Mouse (Mus musculus): ENCODE results near the gene Dop1b. TPM values are rescaled to one million over a fixed set of nuclear protein-coding genes. Genes with fewer than 3 reads are reported as not detected.

The Dop1b gene
- polyA plus RNA-seq, 1 experiment from 2014 or later, result 40.3 TPM

GRCm38 (mm10) chr16:93742903-93743302 lies 31.2 kb downstream of the Dop1b start:
- ATAC-seq (ENCODE audit: low FRiP score, low TSS enrichment), result no peak
- Histone ChIP-seq H3K27ac (replicated peaks; ENCODE audit: low read depth, low read length) (no peak overlapping the region), H3K9me3 (ENCODE audit: control insufficient read depth, low read length) (no peaks in the 10 kb centered on the region), H3K4me1 (ENCODE audit: control insufficient read depth, insufficient read depth, low read length) (no peaks in the 10 kb centered on the region), H3K9ac (replicated peaks; ENCODE audit: low read length) (no peak overlapping the region), H3K27me3 (ENCODE audit: control insufficient read depth, insufficient read depth, low read length) (no peaks in the 10 kb centered on the region), H3K36me3 (ENCODE audit: control insufficient read depth, insufficient read depth, low read length) (peaks cover 36% of the 10 kb centered on the region), H3K4me3 (replicated peaks; ENCODE audit: low read depth, low read length) (no peak overlapping the region), H3K4me2 (ENCODE audit: low read length) (no peak overlapping the region)
- 53% methylated on average over 1 of the region's 1 CpGs for WGBS
- DNase-seq, result no peak

- H3K4me3 ChIP-seq (replicated peaks; ENCODE audit: low read depth, low read length), result no peak overlapping the region
- 84% methylated on average over 5 of the region's 5 CpGs for WGBS
- H3K36me3 ChIP-seq (ENCODE audit: control insufficient read depth, insufficient read depth, low read length), result peaks cover 40% of the 10 kb centered on the region
- no peaks in the 10 kb centered on the region for H3K27me3 ChIP-seq (ENCODE audit: control insufficient read depth, insufficient read depth, low read length)
- no peak overlapping the region for H3K27ac ChIP-seq (replicated peaks; ENCODE audit: low read depth, low read length)
- ATAC-seq (ENCODE audit: low FRiP score, low TSS enrichment) (no peak), DNase-seq (no peak)
- no peak overlapping the region for H3K4me2 ChIP-seq (ENCODE audit: low read length)
- no peaks in the 10 kb centered on the region for H3K9me3 ChIP-seq (ENCODE audit: control insufficient read depth, low read length)
- H3K4me1 ChIP-seq (ENCODE audit: control insufficient read depth, insufficient read depth, low read length), result no peaks in the 10 kb centered on the region
- no peak overlapping the region for H3K9ac ChIP-seq (replicated peaks; ENCODE audit: low read length)
Observed at GRCm38 (mm10) chr16:93744049-93744490, 32.4 kb downstream of the Dop1b start.

DNA sequence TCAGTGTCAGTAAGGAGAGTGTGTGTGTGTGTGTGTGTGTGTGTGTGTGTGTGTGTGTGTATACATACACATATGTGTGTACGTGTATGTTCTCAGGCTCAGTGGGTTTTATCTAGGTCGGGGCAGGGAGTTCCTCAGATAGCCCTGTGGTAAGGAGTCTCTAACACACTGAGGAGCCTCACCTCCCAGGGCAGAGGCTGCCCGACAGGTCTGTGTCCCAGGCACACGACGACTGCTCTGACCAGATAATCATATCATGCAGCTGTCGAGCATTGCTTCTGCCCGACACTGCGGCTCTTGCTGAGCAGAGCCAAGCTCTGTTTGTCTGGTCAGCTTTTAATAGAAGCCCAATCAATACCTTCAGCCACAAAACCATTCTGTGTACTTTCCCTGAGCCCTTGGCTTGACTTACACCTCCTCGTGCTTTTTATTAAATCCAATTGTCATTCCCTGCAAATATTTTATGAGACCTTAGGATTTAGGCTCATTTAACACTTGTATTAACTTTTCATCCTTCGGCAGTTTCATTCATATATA lies 33.2 kb downstream of the Dop1b start:
- DNase-seq (no peak), ATAC-seq (ENCODE audit: low FRiP score, low TSS enrichment) (no peak)
- H3K9ac ChIP-seq (replicated peaks; ENCODE audit: low read length), result no peak overlapping the region
- H3K4me3 ChIP-seq (replicated peaks; ENCODE audit: low read depth, low read length), result no peak overlapping the region
- no peaks in the 10 kb centered on the region for H3K4me1 ChIP-seq (ENCODE audit: control insufficient read depth, insufficient read depth, low read length)
- H3K4me2 ChIP-seq (ENCODE audit: low read length), result no peak overlapping the region
- no peaks in the 10 kb centered on the region for H3K9me3 ChIP-seq (ENCODE audit: control insufficient read depth, low read length)
- peaks cover 33% of the 10 kb centered on the region for H3K36me3 ChIP-seq (ENCODE audit: control insufficient read depth, insufficient read depth, low read length)
- WGBS, result 82% methylated on average over 10 of the region's 10 CpGs
- no peaks in the 10 kb centered on the region for H3K27me3 ChIP-seq (ENCODE audit: control insufficient read depth, insufficient read depth, low read length)
- no peak overlapping the region for H3K27ac ChIP-seq (replicated peaks; ENCODE audit: low read depth, low read length)

DNA sequence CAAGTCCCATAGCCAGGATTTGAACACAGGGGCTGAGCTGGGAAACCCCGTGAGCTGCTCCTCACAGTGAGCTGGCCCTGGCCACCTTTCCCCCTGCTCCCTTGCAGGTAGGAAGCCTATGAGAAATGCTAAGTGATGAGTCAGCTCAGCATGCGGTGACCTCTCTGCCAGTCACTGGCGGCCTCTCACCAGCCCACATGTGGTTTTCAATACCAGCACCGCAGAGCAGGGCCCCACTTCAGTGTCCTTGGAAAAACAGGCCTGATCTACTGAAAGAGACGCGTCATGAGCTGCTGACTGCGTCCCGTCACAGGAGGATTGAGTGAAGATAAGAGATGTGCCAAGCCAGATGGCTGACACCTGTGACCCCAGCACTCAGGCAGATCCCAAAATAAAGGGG lies 34.7 kb downstream of the Dop1b start:
- Histone ChIP-seq H3K27me3 (ENCODE audit: control insufficient read depth, insufficient read depth, low read length) (no peaks in the 10 kb centered on the region), H3K4me3 (replicated peaks; ENCODE audit: low read depth, low read length) (no peak overlapping the region), H3K36me3 (ENCODE audit: control insufficient read depth, insufficient read depth, low read length) (peaks cover 18% of the 10 kb centered on the region), H3K4me1 (ENCODE audit: control insufficient read depth, insufficient read depth, low read length) (no peaks in the 10 kb centered on the region), H3K9me3 (ENCODE audit: control insufficient read depth, low read length) (no peaks in the 10 kb centered on the region), H3K4me2 (ENCODE audit: low read length) (no peak overlapping the region), H3K27ac (replicated peaks; ENCODE audit: low read depth, low read length) (no peak overlapping the region), H3K9ac (replicated peaks; ENCODE audit: low read length) (no peak overlapping the region)
- 76% methylated on average over 8 of the region's 8 CpGs for WGBS
- no peak for ATAC-seq (ENCODE audit: low FRiP score, low TSS enrichment)
- DNase-seq, result no peak

DNA sequence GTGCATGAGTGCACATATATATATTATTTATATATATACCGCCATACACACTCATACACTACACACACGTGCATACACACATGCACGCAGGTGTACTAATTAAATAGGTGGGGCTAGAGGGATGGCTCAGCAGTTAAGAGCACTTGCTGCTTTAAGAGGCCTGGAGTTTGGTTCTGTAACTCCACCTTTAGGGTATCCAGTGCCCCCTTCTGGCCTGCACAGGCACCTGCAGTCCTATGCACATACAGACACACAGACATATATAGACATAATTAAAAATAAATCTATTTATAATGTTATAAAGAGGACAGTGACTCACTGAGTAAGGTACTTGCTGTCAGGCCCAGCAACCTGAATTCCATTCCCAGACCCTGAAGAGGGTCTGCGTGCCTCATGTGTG lies 35.3 kb downstream of the Dop1b start:
- Histone ChIP-seq H3K27me3 (ENCODE audit: control insufficient read depth, insufficient read depth, low read length) (no peaks in the 10 kb centered on the region), H3K4me2 (ENCODE audit: low read length) (no peak overlapping the region), H3K4me1 (ENCODE audit: control insufficient read depth, insufficient read depth, low read length) (no peaks in the 10 kb centered on the region), H3K27ac (replicated peaks; ENCODE audit: low read depth, low read length) (no peak overlapping the region), H3K36me3 (ENCODE audit: control insufficient read depth, insufficient read depth, low read length) (peaks cover 13% of the 10 kb centered on the region; the same call in 1 of the 2 replicates), H3K4me3 (replicated peaks; ENCODE audit: low read depth, low read length) (no peak overlapping the region), H3K9me3 (ENCODE audit: control insufficient read depth, low read length) (no peaks in the 10 kb centered on the region), H3K9ac (replicated peaks; ENCODE audit: low read length) (no peak overlapping the region)
- WGBS, result 92% methylated on average over 4 of the region's 4 CpGs
- ATAC-seq (ENCODE audit: low FRiP score, low TSS enrichment), result no peak
- peak; percentile 10 for DNase-seq

DNA sequence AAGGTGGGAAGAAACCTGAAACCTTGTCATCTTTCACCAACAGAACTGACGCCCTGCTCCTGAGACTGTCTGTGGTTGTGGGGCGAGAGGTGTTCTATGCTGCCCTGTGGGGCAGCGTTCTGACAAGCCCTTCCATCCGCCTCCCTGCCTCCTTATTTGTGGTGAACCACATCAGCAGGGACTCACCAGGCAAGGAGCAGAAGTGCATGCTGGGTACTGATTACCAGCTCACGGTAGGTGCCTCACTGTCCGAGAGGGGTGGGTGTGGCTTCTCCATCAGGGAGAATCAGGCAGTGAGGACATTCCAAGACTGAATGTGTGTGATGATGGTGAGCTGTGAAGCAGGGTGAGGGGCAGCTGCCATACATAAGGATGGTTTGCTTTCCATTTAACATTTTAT lies 35.7 kb downstream of the Dop1b start:
- no peak for DNase-seq
- no peaks in the 10 kb centered on the region for H3K27me3 ChIP-seq (ENCODE audit: control insufficient read depth, insufficient read depth, low read length)
- no peak overlapping the region for H3K9ac ChIP-seq (replicated peaks; ENCODE audit: low read length)
- ATAC-seq (ENCODE audit: low FRiP score, low TSS enrichment), result no peak
- no peak overlapping the region for H3K4me2 ChIP-seq (ENCODE audit: low read length)
- H3K4me1 ChIP-seq (ENCODE audit: control insufficient read depth, insufficient read depth, low read length), result no peaks in the 10 kb centered on the region
- peaks cover 13% of the 10 kb centered on the region; the same call in 1 of the 2 replicates for H3K36me3 ChIP-seq (ENCODE audit: control insufficient read depth, insufficient read depth, low read length)
- H3K4me3 ChIP-seq (replicated peaks; ENCODE audit: low read depth, low read length), result no peak overlapping the region
- H3K27ac ChIP-seq (replicated peaks; ENCODE audit: low read depth, low read length), result no peak overlapping the region
- H3K9me3 ChIP-seq (ENCODE audit: control insufficient read depth, low read length), result no peaks in the 10 kb centered on the region
- 86% methylated on average over 6 of the region's 6 CpGs for whole genome bisulfite sequencing

DNA sequence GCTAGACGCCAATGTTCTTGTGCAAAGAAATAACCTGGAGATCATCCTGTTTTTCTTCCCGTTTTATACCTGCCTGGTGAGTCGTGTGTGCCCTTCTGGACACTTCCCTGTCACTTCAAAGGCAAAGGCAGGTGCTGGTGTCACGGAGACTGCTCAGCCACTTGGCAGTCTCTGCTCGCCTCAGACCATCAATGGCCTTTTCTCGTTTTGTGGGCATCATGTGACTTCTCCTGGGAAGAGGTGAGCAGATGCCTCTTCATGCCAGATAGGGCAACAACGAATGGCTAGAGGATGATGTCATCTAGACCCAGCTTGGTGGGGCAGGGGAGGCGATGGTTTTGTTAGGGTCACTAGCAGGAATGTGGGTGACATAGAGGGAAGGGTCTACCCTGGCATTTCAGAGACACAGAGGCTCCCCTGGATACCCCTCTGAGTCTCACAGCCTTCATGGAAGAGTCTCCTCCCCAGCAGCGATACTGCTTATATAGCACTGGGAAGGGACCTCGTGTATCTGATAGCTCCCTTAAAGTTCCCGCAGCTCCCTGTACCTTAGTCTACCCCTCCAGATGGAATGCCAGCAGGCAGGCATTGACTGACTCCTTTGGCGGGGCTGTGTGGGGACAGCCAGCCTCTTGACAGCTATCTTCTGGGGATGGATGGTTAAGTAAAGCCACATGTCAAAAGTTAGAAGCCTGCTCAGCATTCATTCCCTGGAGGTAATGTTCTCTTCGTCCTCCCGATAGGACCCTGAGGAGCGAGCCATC lies 37.6 kb downstream of the Dop1b start:
- no peak for DNase-seq
- H3K4me1 ChIP-seq (ENCODE audit: control insufficient read depth, insufficient read depth, low read length), result no peaks in the 10 kb centered on the region
- H3K9me3 ChIP-seq (ENCODE audit: control insufficient read depth, low read length), result no peaks in the 10 kb centered on the region
- H3K27me3 ChIP-seq (ENCODE audit: control insufficient read depth, insufficient read depth, low read length), result no peaks in the 10 kb centered on the region
- no peak overlapping the region for H3K9ac ChIP-seq (replicated peaks; ENCODE audit: low read length)
- no peak overlapping the region for H3K4me2 ChIP-seq (ENCODE audit: low read length)
- H3K36me3 ChIP-seq (ENCODE audit: control insufficient read depth, insufficient read depth, low read length), result peaks cover 28% of the 10 kb centered on the region
- ATAC-seq (ENCODE audit: low FRiP score, low TSS enrichment), result no peak
- no peak overlapping the region for H3K4me3 ChIP-seq (replicated peaks; ENCODE audit: low read depth, low read length)
- WGBS, result 85% methylated on average over 15 of the region's 15 CpGs
- H3K27ac ChIP-seq (replicated peaks; ENCODE audit: low read depth, low read length), result no peak overlapping the region

DNA sequence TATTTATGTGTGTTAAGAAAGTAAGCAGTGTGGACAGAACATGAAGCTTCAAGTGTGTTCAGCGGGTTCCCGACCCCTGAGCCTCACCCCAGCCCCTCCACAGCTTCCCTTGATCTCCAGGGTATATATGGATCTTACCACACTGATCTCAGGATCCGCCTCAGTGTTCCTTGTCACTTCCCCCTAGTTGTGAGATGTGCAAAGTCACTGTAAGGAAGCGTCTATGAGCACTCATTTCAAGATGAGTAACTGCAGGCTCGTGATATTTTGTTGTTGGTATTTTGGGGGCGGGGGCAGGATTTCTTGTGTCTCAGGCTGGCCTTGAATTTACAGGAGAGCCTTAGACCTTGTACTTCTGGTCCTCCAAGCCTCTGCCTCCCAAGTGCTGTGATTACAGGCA lies 38.8 kb downstream of the Dop1b start:
- H3K4me2 ChIP-seq (ENCODE audit: low read length), result no peak overlapping the region
- ATAC-seq (ENCODE audit: low FRiP score, low TSS enrichment) (no peak), DNase-seq (no peak)
- H3K4me3 ChIP-seq (replicated peaks; ENCODE audit: low read depth, low read length), result no peak overlapping the region
- H3K27ac ChIP-seq (replicated peaks; ENCODE audit: low read depth, low read length), result no peak overlapping the region
- H3K36me3 ChIP-seq (ENCODE audit: control insufficient read depth, insufficient read depth, low read length), result peaks cover 40% of the 10 kb centered on the region
- no peaks in the 10 kb centered on the region for H3K4me1 ChIP-seq (ENCODE audit: control insufficient read depth, insufficient read depth, low read length)
- H3K9me3 ChIP-seq (ENCODE audit: control insufficient read depth, low read length), result no peaks in the 10 kb centered on the region
- no peaks in the 10 kb centered on the region for H3K27me3 ChIP-seq (ENCODE audit: control insufficient read depth, insufficient read depth, low read length)
- 82% methylated on average over 6 of the region's 6 CpGs for WGBS
- H3K9ac ChIP-seq (replicated peaks; ENCODE audit: low read length), result no peak overlapping the region

DNA sequence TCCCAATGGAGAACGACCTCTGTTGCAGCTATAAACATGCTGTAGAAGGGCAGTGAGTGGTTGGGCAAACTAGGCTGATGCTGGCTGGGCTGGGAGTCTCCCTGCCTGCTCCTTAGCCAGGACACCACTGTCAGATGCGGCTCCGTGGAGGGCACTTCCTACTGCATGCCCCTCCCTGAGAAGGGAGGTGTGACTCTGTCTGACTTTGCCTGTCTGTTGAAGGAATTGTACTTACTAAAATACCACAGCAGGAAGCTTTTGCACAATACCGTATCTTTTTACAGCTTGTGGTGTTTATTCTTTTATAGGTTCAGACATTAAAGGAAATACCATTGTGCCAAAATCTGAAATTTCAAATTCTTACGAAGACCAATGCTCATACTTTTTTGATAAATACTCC lies 40.1 kb downstream of the Dop1b start:
- Histone ChIP-seq H3K4me1 (ENCODE audit: control insufficient read depth, insufficient read depth, low read length) (no peaks in the 10 kb centered on the region), H3K27me3 (ENCODE audit: control insufficient read depth, insufficient read depth, low read length) (no peaks in the 10 kb centered on the region), H3K9ac (replicated peaks; ENCODE audit: low read length) (no peak overlapping the region), H3K4me2 (ENCODE audit: low read length) (no peak overlapping the region), H3K4me3 (replicated peaks; ENCODE audit: low read depth, low read length) (no peak overlapping the region), H3K27ac (replicated peaks; ENCODE audit: low read depth, low read length) (no peak overlapping the region), H3K9me3 (ENCODE audit: control insufficient read depth, low read length) (no peaks in the 10 kb centered on the region), H3K36me3 (ENCODE audit: control insufficient read depth, insufficient read depth, low read length) (peaks cover 49% of the 10 kb centered on the region)
- DNase-seq (no peak), ATAC-seq (ENCODE audit: low FRiP score, low TSS enrichment) (no peak)
- WGBS, result 65% methylated on average over 5 of the region's 5 CpGs
